8 mouse cellular contexts compared by ENCODE assay signal in the genomic region with DNA sequence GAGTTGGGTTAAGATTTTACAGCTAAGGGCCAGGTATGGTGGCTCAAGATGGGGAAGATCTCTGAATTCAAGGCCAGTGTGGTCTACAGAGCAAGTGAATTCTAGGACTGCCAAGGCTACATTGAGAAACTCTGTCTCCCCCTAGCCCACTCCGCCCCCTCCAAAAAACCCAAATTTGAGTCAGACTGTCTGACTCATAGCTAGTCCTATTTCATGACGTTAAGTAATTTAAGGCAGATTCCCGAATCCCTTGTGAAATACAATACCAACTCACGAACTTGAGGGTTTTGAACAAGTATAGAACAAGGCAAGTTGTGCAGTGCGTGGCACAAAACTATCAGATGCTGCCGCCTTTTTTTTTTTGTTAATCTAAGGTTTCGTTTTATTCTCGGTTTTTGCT. TPM values are rescaled to one million over a fixed set of nuclear protein-coding genes. Genes with fewer than 3 reads are reported as not detected.
A peak's percentile ranks its signal among the peaks of the same experiment; 100 is the strongest.
DNase-seq lines count a peak whose midpoint lies in the region; ATAC-seq and TF ChIP-seq lines count a peak whose summit lies in the region.

No protein-coding gene starts in this region.

- DNase-seq in heart, adult 2 months: no peak
- no peak for DNase-seq in heart, postnatal 4 days
- no peak for DNase-seq in forebrain, embryonic 14.5 days (ENCODE audit: low spot score)
- no peak for DNase-seq in cerebellum, adult 8-10 months
- DNase-seq in urinary bladder, postnatal 25 days (ENCODE audit: low spot score): no peak
- no peak for DNase-seq in adrenal gland, adult 8-10 months

- no peak for ATAC-seq in forebrain, embryonic 14.5 days
- ATAC-seq in liver, embryonic 15.5 days (ENCODE audit: insufficient read depth): no peak

- H3K4me2 ChIP-seq in forebrain, embryonic 14.5 days (ENCODE audit: low read length): peak overlapping the region; percentile 94
- H3K4me2 ChIP-seq in liver, embryonic 15.5 days: peak overlapping the region; percentile 86

- H3K4me3 ChIP-seq in heart, adult 2 months: peak overlapping the region; percentile 75
- H3K4me3 ChIP-seq in C2C12 (ENCODE audit: insufficient read depth, poor library complexity, severe bottlenecking): peak overlapping the region; percentile 91
- H3K4me3 ChIP-seq in forebrain, embryonic 14.5 days (ENCODE audit: low read depth, low read length): peak overlapping the region; percentile 79
- peak overlapping the region; percentile 86 for H3K4me3 ChIP-seq in liver, embryonic 15.5 days (replicated peaks)

- no peaks in the 10 kb centered on the region for H3K79me2 ChIP-seq in heart, adult 2 months (replicated peaks; ENCODE audit: control insufficient read depth, insufficient read depth, low read length)
- H3K79me2 ChIP-seq in C2C12 (ENCODE audit: control insufficient read depth, insufficient read depth): peaks cover 17% of the 10 kb centered on the region

- H3K27ac ChIP-seq in heart, adult 2 months: no peak overlapping the region; the same call in 1 of the 2 replicates
- H3K27ac ChIP-seq in forebrain, embryonic 14.5 days (ENCODE audit: low read depth, low read length): no peak overlapping the region
- peak overlapping the region; percentile 64 for H3K27ac ChIP-seq in liver, embryonic 15.5 days (replicated peaks)

- no peaks in the 10 kb centered on the region for H3K4me1 ChIP-seq in heart, adult 2 months (ENCODE audit: control insufficient read depth, insufficient read depth, low read length)
- peaks cover 16% of the 10 kb centered on the region for H3K4me1 ChIP-seq in forebrain, embryonic 14.5 days (ENCODE audit: control insufficient read depth, insufficient read depth, low read length)
- H3K4me1 ChIP-seq in liver, embryonic 15.5 days (replicated peaks): peaks cover 47% of the 10 kb centered on the region

- intact Hi-C loops in heart, adult 2 months (cut with DNase I): no loop called here

- H3K27me3 ChIP-seq in heart, adult 2 months (ENCODE audit: control insufficient read depth, insufficient read depth, low read length): no peaks in the 10 kb centered on the region; the same call in 1 of the 2 replicates
- H3K27me3 ChIP-seq in C2C12 (ENCODE audit: control insufficient read depth, insufficient read depth, insufficient read length): peaks cover 18% of the 10 kb centered on the region
- no peaks in the 10 kb centered on the region for H3K27me3 ChIP-seq in forebrain, embryonic 14.5 days (replicated peaks; ENCODE audit: control insufficient read depth, insufficient read depth, low read length)
- no peaks in the 10 kb centered on the region for H3K27me3 ChIP-seq in liver, embryonic 15.5 days

- 41% methylated on average over 8 of the region's 8 CpGs for WGBS in heart, adult 2 months
- 55% methylated on average over 8 of the region's 8 CpGs for WGBS in forebrain, embryonic 14.5 days
- 37% methylated on average over 8 of the region's 8 CpGs for WGBS in liver, embryonic 15.5 days (ENCODE audit: insufficient replicate concordance)

- no peak for TF ChIP-seq CTCF in heart, adult 2 months (IDR thresholded peaks at IDR 0.05)
- no peak for TF ChIP-seq CTCF in C2C12 (IDR thresholded peaks at IDR 0.05; ENCODE audit: control insufficient read depth, insufficient read depth, insufficient read length)

- H3K9me3 ChIP-seq in forebrain, embryonic 14.5 days (replicated peaks; ENCODE audit: control insufficient read depth, low read length): no peaks in the 10 kb centered on the region
- no peaks in the 10 kb centered on the region for H3K9me3 ChIP-seq in liver, embryonic 15.5 days (replicated peaks)

- H3K36me3 ChIP-seq in heart, adult 2 months (ENCODE audit: control insufficient read depth, insufficient read depth, low read length): no peaks in the 10 kb centered on the region
- peaks cover 9% of the 10 kb centered on the region for H3K36me3 ChIP-seq in C2C12 (ENCODE audit: control insufficient read depth, insufficient read depth)
- H3K36me3 ChIP-seq in forebrain, embryonic 14.5 days (ENCODE audit: control insufficient read depth, insufficient read depth, low read length): peaks cover 6% of the 10 kb centered on the region; the same call in 1 of the 2 replicates
- H3K36me3 ChIP-seq in liver, embryonic 15.5 days (replicated peaks): peaks cover 14% of the 10 kb centered on the region

- H3K79me3 ChIP-seq in C2C12 (ENCODE audit: low read depth): peaks cover 7% of the 10 kb centered on the region

- TF ChIP-seq POLR2A in heart, adult 2 months (IDR thresholded peaks at IDR 0.05; ENCODE audit: insufficient read depth, low read depth, low read length): no peak

- no peak overlapping the region for H3K9ac ChIP-seq in heart, adult 2 months (ENCODE audit: low read depth, low read length)
- peak overlapping the region; percentile 81 for H3K9ac ChIP-seq in forebrain, embryonic 14.5 days (ENCODE audit: low read length)
- H3K9ac ChIP-seq in liver, embryonic 15.5 days: peak overlapping the region; percentile 78; the same call in 1 of the 2 replicates

- H3ac ChIP-seq in C2C12 (ENCODE audit: control insufficient read depth, insufficient read length, low read depth): no peak overlapping the region

- no peak for TF ChIP-seq EP300 in heart, adult 2 months (IDR thresholded peaks at IDR 0.05; ENCODE audit: insufficient read depth, low read depth, low read length)

TF ChIP-seq in C2C12, 6 proteins besides CTCF, POLR2A, EP300 and RAD21:
- TF ChIP-seq CEBPB (IDR thresholded peaks at IDR 0.05; ENCODE audit: low read depth) (no peak), MYOD1 (IDR thresholded peaks at IDR 0.05; ENCODE audit: control insufficient read depth, insufficient read length, low read depth) (no peak), MYOG (IDR thresholded peaks at IDR 0.05; ENCODE audit: control insufficient read depth, extremely low read depth, insufficient read length) (no peak), MAX (IDR thresholded peaks at IDR 0.05) (no peak), USF1 (IDR thresholded peaks at IDR 0.05; ENCODE audit: low read depth) (no peak), FOSL1 (IDR thresholded peaks at IDR 0.05; ENCODE audit: insufficient read depth, low read length, poor library complexity, severe bottlenecking) (no peak)

RNA-seq across cellular contexts. Expression of gene Snf8, which starts 0.6 kb away (rescaled TPM):
- total RNA-seq in heart, adult 2 months (2021): 10 to 100 TPM; 44.9 to 49.1 TPM
- polyA plus RNA-seq in heart, adult 2 months (2012; rRNA removed): 18.8 and 23.0 TPM in 2 replicates
- total RNA-seq in heart, postnatal 4 days (2021): 10 to 100 TPM; 60.9 to 62.7 TPM
- 106 TPM for polyA plus RNA-seq in C2C12 (2012; fragmentation: generic; extraction: Trizol)
- polyA plus RNA-seq in forebrain, embryonic 14.5 days (2014; fragmentation: Nextera tagmentation; extraction: Ambion mirVana): 58.4 and 68.8 TPM in 2 replicates
- polyA plus RNA-seq in liver, embryonic 15.5 days (2015; fragmentation: Nextera tagmentation; extraction: Ambion mirVana): 61.1 and 64.2 TPM in 2 replicates
- total RNA-seq in adrenal gland, adult 8-10 months (2022): 10 to 100 TPM; 77.6 to 95.6 (median 86.3) TPM

RNA-seq across cellular contexts. Expression of gene Gip, which starts 9.8 kb away (rescaled TPM):
- total RNA-seq in heart, adult 2 months (2021): not detected
- not detected in 2 replicates for polyA plus RNA-seq in heart, adult 2 months (2012; rRNA removed)
- not detected for total RNA-seq in heart, postnatal 4 days (2021)
- not detected for polyA plus RNA-seq in C2C12 (2012; fragmentation: generic; extraction: Trizol)
- not detected in 2 replicates for polyA plus RNA-seq in forebrain, embryonic 14.5 days (2014; fragmentation: Nextera tagmentation; extraction: Ambion mirVana)
- polyA plus RNA-seq in liver, embryonic 15.5 days (2015; fragmentation: Nextera tagmentation; extraction: Ambion mirVana): not detected in 2 replicates
- not detected for total RNA-seq in adrenal gland, adult 8-10 months (2022)

RNA-seq across cellular contexts. Expression of gene Igf2bp1, which starts 28.4 kb away (rescaled TPM):
- total RNA-seq in heart, adult 2 months (2021): under 1 TPM; 0.05 to 0.23 TPM
- 0.31 TPM in 1 of 2 replicates, not detected in the other for polyA plus RNA-seq in heart, adult 2 months (2012; rRNA removed)
- total RNA-seq in heart, postnatal 4 days (2021): 10 to 100 TPM in 1 of 2 experiments, 1 to 10 TPM in 1; 6.3 to 10.6 TPM
- polyA plus RNA-seq in C2C12 (2012; fragmentation: generic; extraction: Trizol): 0.74 TPM
- polyA plus RNA-seq in forebrain, embryonic 14.5 days (2014; fragmentation: Nextera tagmentation; extraction: Ambion mirVana): 14.6 and 15.3 TPM in 2 replicates
- polyA plus RNA-seq in liver, embryonic 15.5 days (2015; fragmentation: Nextera tagmentation; extraction: Ambion mirVana): 11.9 and 12.9 TPM in 2 replicates
- total RNA-seq in adrenal gland, adult 8-10 months (2022): under 1 TPM; 0.26 to 0.83 (median 0.43) TPM

RNA-seq across cellular contexts. Expression of gene Ube2z, which starts 31.1 kb away (rescaled TPM):
- total RNA-seq in heart, adult 2 months (2021): 10 to 100 TPM; 29.5 to 29.7 TPM
- polyA plus RNA-seq in heart, adult 2 months (2012; rRNA removed): 22.9 and 41.1 TPM in 2 replicates
- total RNA-seq in heart, postnatal 4 days (2021): 10 to 100 TPM; 47.4 to 48.3 TPM
- polyA plus RNA-seq in C2C12 (2012; fragmentation: generic; extraction: Trizol): 73.0 TPM
- 24.9 and 26.9 TPM in 2 replicates for polyA plus RNA-seq in forebrain, embryonic 14.5 days (2014; fragmentation: Nextera tagmentation; extraction: Ambion mirVana)
- polyA plus RNA-seq in liver, embryonic 15.5 days (2015; fragmentation: Nextera tagmentation; extraction: Ambion mirVana): 14.4 and 16.5 TPM in 2 replicates
- 10 to 100 TPM; 53.9 to 60.0 (median 57.0) TPM for total RNA-seq in adrenal gland, adult 8-10 months (2022)

RNA-seq across cellular contexts. Expression of gene Atp5g1, which starts 41.4 kb away (rescaled TPM):
- 1,000 to 10,000 TPM; 3,096 to 3,522 TPM for total RNA-seq in heart, adult 2 months (2021)
- polyA plus RNA-seq in heart, adult 2 months (2012; rRNA removed): 5,903 and 6,025 TPM in 2 replicates
- 1,000 to 10,000 TPM; 2,269 to 2,363 TPM for total RNA-seq in heart, postnatal 4 days (2021)
- 857 TPM for polyA plus RNA-seq in C2C12 (2012; fragmentation: generic; extraction: Trizol)
- 606 and 726 TPM in 2 replicates for polyA plus RNA-seq in forebrain, embryonic 14.5 days (2014; fragmentation: Nextera tagmentation; extraction: Ambion mirVana)
- 466 and 500 TPM in 2 replicates for polyA plus RNA-seq in liver, embryonic 15.5 days (2015; fragmentation: Nextera tagmentation; extraction: Ambion mirVana)
- total RNA-seq in adrenal gland, adult 8-10 months (2022): 100 to 1,000 TPM; 227 to 500 (median 292) TPM
